Mouse (Mus musculus): ENCODE data around the gene Phf24. TPM values are rescaled to one million over a fixed set of nuclear protein-coding genes. Genes with fewer than 3 reads are reported as not detected.

The Phf24 gene
- total and polyA plus RNA-seq, 3 experiments, result 0.31 to 0.92 TPM; not detected in 1

DNA sequence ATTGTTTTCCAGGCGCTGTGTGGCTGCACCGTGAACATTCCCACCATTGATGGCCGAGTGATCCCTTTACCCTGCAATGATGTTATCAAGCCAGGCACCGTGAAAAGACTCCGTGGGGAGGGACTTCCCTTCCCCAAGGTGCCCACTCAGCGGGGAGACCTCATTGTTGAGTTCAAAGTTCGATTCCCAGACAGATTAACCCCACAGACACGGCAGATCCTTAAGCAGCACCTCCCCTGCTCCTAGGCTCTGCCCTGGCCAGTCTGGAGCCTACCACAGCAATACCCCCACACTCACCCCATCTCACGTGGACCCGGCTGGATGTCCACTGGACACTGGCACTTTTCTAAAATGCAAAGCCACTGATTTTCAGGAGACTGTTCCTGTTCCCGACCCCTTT lies 40.8 kb downstream of the Phf24 start:
- H3K27me3 ChIP-seq (ENCODE audit: control insufficient read depth in 1 of 2, insufficient read depth in 2 of 2, low read length in 2 of 2), result no peaks in the 10 kb centered on the region
- H3K9ac ChIP-seq (ENCODE audit: control insufficient read depth, low read depth, low read length, poor library complexity, severe bottlenecking), result no peak overlapping the region
- peaks cover 0 to 4% of the 10 kb centered on the region in 2 experiments; a peak in 1 of 4 replicates for H3K4me1 ChIP-seq (ENCODE audit: control insufficient read depth in 1 of 2, insufficient read depth in 2 of 2, low read length in 2 of 2)
- TF ChIP-seq GATA1 (IDR thresholded peaks at IDR 0.05; ENCODE audit: low read depth, low read length) (no peak), POLR2AphosphoS5 (IDR thresholded peaks at IDR 0.05; ENCODE audit: borderline replicate concordance, low read depth, low read length) (no peak), MYB (IDR thresholded peaks at IDR 0.05; ENCODE audit: low read depth, low read length) (no peak), UBTF (IDR thresholded peaks at IDR 0.05; ENCODE audit: borderline replicate concordance, insufficient read depth, low read depth, low read length) (no peak), CHD2 (IDR thresholded peaks at IDR 0.05; ENCODE audit: low read length) (no peak), TBP (IDR thresholded peaks at IDR 0.05; ENCODE audit: low read depth, low read length) (no peak), MAZ (IDR thresholded peaks at IDR 0.05; ENCODE audit: low read depth, low read length) (no peak), ZC3H11A (IDR thresholded peaks at IDR 0.05; ENCODE audit: low read depth, low read length) (no peak), TCF12 (IDR thresholded peaks at IDR 0.05; ENCODE audit: low read depth, low read length) (no peak), MAX (IDR thresholded peaks at IDR 0.05; ENCODE audit: low read length) (no peak), ELF1 (IDR thresholded peaks at IDR 0.05; ENCODE audit: low read depth, low read length) (no peak), BHLHE40 (IDR thresholded peaks at IDR 0.05; ENCODE audit: borderline replicate concordance, low read depth, low read length) (no peak), CTCF (IDR thresholded peaks at IDR 0.05 in 2 of 3, conservative IDR thresholded peaks at IDR 0.05 in 1 of 3; ENCODE audit: control insufficient read depth in 1 of 3, insufficient read depth in 1 of 3, low read depth in 2 of 3, low read length in 3 of 3, poor library complexity in 1 of 3, severe bottlenecking in 1 of 3) (no peak), E2F4 (IDR thresholded peaks at IDR 0.05; ENCODE audit: borderline replicate concordance, low read depth, low read length) (no peak), RCOR1 (IDR thresholded peaks at IDR 0.05; ENCODE audit: low read depth, low read length) (no peak), GABPA (IDR thresholded peaks at IDR 0.05; ENCODE audit: low read depth, low read length) (no peak), MEF2A (IDR thresholded peaks at IDR 0.05; ENCODE audit: extremely low read depth, insufficient replicate concordance, low read depth, low read length, poor library complexity, severe bottlenecking) (no peak), KAT2A (conservative IDR thresholded peaks at IDR 0.05; ENCODE audit: low read depth, low read length) (no peak)
- H3K4me3 ChIP-seq (ENCODE audit: control insufficient read depth in 1 of 2, insufficient read depth in 1 of 2, low read depth in 2 of 2, low read length in 2 of 2), result no peak overlapping the region
- peaks cover 0 to 4% of the 10 kb centered on the region in 2 experiments; a peak in 2 of 4 replicates for H3K36me3 ChIP-seq (ENCODE audit: control insufficient read depth in 1 of 2, insufficient read depth in 2 of 2, low read length in 2 of 2)
- no peak overlapping the region for H3K27ac ChIP-seq (ENCODE audit: control insufficient read depth, low read depth, low read length)
- H3K9me3 ChIP-seq (replicated peaks; ENCODE audit: insufficient read depth, low read length), result no peaks in the 10 kb centered on the region
- no peaks in the 10 kb centered on the region for H3K79me2 ChIP-seq (ENCODE audit: control insufficient read depth, insufficient read depth, low read length, poor library complexity)
- no peak for DNase-seq (ENCODE audit: low read depth, low spot score)

DNA sequence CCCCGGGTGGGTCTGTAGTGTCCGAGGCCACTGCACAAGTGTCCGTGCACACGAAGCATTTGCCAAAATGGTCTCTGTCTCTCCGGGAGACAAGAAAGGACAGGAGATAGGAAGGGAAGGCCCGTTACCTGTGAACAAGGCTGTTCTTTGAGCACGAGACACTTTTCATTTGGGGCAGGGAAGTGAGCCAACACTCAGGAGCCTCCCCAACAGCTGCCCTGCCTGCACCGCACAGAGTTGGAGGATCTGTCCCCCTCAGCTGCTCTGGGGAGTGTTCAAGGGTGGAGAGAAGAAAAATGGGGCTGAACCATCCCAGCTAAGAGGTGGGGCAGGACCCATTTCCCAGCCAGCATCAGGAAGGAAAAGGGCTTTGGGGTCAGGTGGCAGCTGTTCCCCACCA lies 41.5 kb downstream of the Phf24 start:
- no peaks in the 10 kb centered on the region for H3K9me3 ChIP-seq (replicated peaks; ENCODE audit: insufficient read depth, low read length)
- H3K4me3 ChIP-seq (ENCODE audit: control insufficient read depth in 1 of 2, insufficient read depth in 1 of 2, low read depth in 2 of 2, low read length in 2 of 2), result no peak overlapping the region
- DNase-seq (ENCODE audit: low read depth, low spot score), result no peak
- peaks cover 0 to 4% of the 10 kb centered on the region in 2 experiments; a peak in 2 of 4 replicates for H3K36me3 ChIP-seq (ENCODE audit: control insufficient read depth in 1 of 2, insufficient read depth in 2 of 2, low read length in 2 of 2)
- no peak for TF ChIP-seq RCOR1 (IDR thresholded peaks at IDR 0.05; ENCODE audit: low read depth, low read length)
- TF ChIP-seq GATA1 (IDR thresholded peaks at IDR 0.05; ENCODE audit: low read depth, low read length), result no peak
- no peaks in the 10 kb centered on the region for H3K27me3 ChIP-seq (ENCODE audit: control insufficient read depth in 1 of 2, insufficient read depth in 2 of 2, low read length in 2 of 2)
- peaks cover 0 to 4% of the 10 kb centered on the region in 2 experiments; a peak in 1 of 4 replicates for H3K4me1 ChIP-seq (ENCODE audit: control insufficient read depth in 1 of 2, insufficient read depth in 2 of 2, low read length in 2 of 2)
- H3K9ac ChIP-seq (ENCODE audit: control insufficient read depth, low read depth, low read length, poor library complexity, severe bottlenecking), result no peak overlapping the region
- no peak overlapping the region for H3K27ac ChIP-seq (ENCODE audit: control insufficient read depth, low read depth, low read length)
- no peaks in the 10 kb centered on the region for H3K79me2 ChIP-seq (ENCODE audit: control insufficient read depth, insufficient read depth, low read length, poor library complexity)

Measured in MEL (cell line).